Mouse (Mus musculus) lung, embryonic 15.5 days (tissue): ENCODE results near the gene Syce1l. TPM values are rescaled to one million over a fixed set of nuclear protein-coding genes. Genes with fewer than 3 reads are reported as not detected.

Source experiments
- ATAC-seq: fragments of 200-750 bp; cut with Nextera tagmentation; 2 replicates; pipeline ENCODE4 v1.8.0; 2017; ENCODE audit warnings: moderate number of reproducible peaks, borderline replicate concordance; ENCODE audit not compliant: low FRiP score, low TSS enrichment; ENCODE audit errors: extremely low read depth
- H3K27ac ChIP-seq: fragments of 300-500 bp; sonication (generic); 2 replicates; pipeline ENCODE4 v1.5.1; 2015; ENCODE audit warnings: moderate library complexity, mild to moderate bottlenecking, inconsistent platforms
- H3K27me3 ChIP-seq: fragments of 300-500 bp; sonication (generic); 2 replicates; pipeline ENCODE4 v1.6.1; 2015; ENCODE audit warnings: inconsistent platforms
- H3K36me3 ChIP-seq: fragments of 300-500 bp; sonication (generic); 2 replicates; pipeline ENCODE4 v1.6.1; 2015; ENCODE audit warnings: inconsistent platforms
- H3K4me1 ChIP-seq: fragments of 300-500 bp; sonication (generic); 2 replicates; pipeline ENCODE4 v1.6.1; 2015; ENCODE audit warnings: inconsistent platforms
- H3K4me2 ChIP-seq: fragments of 300-500 bp; sonication (generic); 2 replicates; pipeline ENCODE4 v1.6.1; 2015; ENCODE audit warnings: inconsistent platforms, mild to moderate bottlenecking, moderate library complexity
- H3K4me3 ChIP-seq: fragments of 300-500 bp; sonication (generic); 2 replicates; pipeline ENCODE4 v1.5.1; 2015; ENCODE audit warnings: mild to moderate bottlenecking, inconsistent platforms
- H3K9ac ChIP-seq: fragments of 300-500 bp; sonication (generic); 2 replicates; pipeline ENCODE4 v1.6.1; 2015; ENCODE audit warnings: inconsistent platforms
- H3K9me3 ChIP-seq: fragments of 300-500 bp; sonication (generic); 2 replicates; pipeline ENCODE4 v1.6.1; 2016; ENCODE audit warnings: inconsistent platforms
- WGBS: fragments of 180-500 bp; shearing (Covaris S2); methylation state at CpG from one replicate; pipeline ENCODE4 v1.1.7; 2015; 5-methylcytosine and 5-hydroxymethylcytosine counted together
- polyA plus RNA-seq: library from polyadenylated mRNA; unstranded; fragments of >200 nt; fragmentation: Nextera tagmentation; extraction: Ambion mirVana; gene quantifications from 2 replicates; pipeline ENCODE4 v1.2.1, GENCODE M21; 2015

Gene Syce1l
- polyA plus RNA-seq, 1 experiment from 2014 or later, result not detected

GRCm38 (mm10) chr8:113675281-113675680, 32.3 kb downstream of the Syce1l start:
- no peak overlapping the region for H3K4me2 ChIP-seq
- no peaks in the 10 kb centered on the region for H3K9me3 ChIP-seq
- no peaks in the 10 kb centered on the region for H3K36me3 ChIP-seq
- no peak overlapping the region for H3K9ac ChIP-seq
- no peaks in the 10 kb centered on the region for H3K27me3 ChIP-seq
- H3K4me3 ChIP-seq, result no peak overlapping the region
- no peak overlapping the region for H3K27ac ChIP-seq
- 31% methylated on average over 2 of the region's 2 CpGs for WGBS
- peaks cover 7% of the 10 kb centered on the region; the same call in 1 of the 2 replicates for H3K4me1 ChIP-seq
- peak; percentile 55; the same call in 1 of the 2 replicates for ATAC-seq

DNA sequence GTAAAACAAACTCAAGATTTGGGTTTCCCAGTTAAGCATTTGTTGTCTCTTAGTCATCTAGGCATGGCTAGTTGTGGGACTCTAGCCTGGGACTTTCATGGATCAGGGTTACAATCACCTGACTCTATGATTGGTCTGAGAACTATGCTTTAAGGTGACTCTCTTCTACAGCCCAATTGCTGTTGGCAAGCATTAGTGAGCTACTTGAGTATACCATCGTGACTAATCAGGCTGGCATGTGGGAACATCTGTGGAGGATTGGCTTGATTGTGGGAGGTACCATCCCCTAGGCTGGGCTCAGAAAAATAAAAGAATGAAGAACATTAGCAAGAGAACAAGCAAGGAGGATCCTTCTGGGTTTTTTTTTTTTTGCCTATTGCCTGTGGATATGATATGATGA, 33.8 kb downstream of the Syce1l start:
- ATAC-seq, result no peak
- H3K36me3 ChIP-seq, result no peaks in the 10 kb centered on the region
- 94% methylated on average over 1 of the region's 1 CpGs for WGBS
- H3K9me3 ChIP-seq, result no peaks in the 10 kb centered on the region
- no peak overlapping the region for H3K4me3 ChIP-seq
- no peak overlapping the region for H3K9ac ChIP-seq
- H3K4me1 ChIP-seq, result peaks cover 7% of the 10 kb centered on the region; the same call in 1 of the 2 replicates
- no peak overlapping the region for H3K27ac ChIP-seq
- no peaks in the 10 kb centered on the region for H3K27me3 ChIP-seq
- no peak overlapping the region for H3K4me2 ChIP-seq

- Histone ChIP-seq H3K36me3 (no peaks in the 10 kb centered on the region), H3K27ac (no peak overlapping the region), H3K9ac (no peak overlapping the region), H3K27me3 (no peaks in the 10 kb centered on the region), H3K4me1 (peaks cover 6% of the 10 kb centered on the region; the same call in 1 of the 2 replicates), H3K4me2 (no peak overlapping the region), H3K9me3 (no peaks in the 10 kb centered on the region), H3K4me3 (no peak overlapping the region)
- ATAC-seq, result no peak
- 38% methylated on average over 3 of the region's 3 CpGs for WGBS
Measured at GRCm38 (mm10) chr8:113679361-113679760, 36.3 kb downstream of the Syce1l start.

- no peaks in the 10 kb centered on the region for H3K9me3 ChIP-seq
- WGBS, result 39% methylated on average over 17 of the region's 17 CpGs
- peak overlapping the region; percentile 48 for H3K27ac ChIP-seq
- peak overlapping the region; percentile 33 for H3K4me2 ChIP-seq
- H3K36me3 ChIP-seq, result no peaks in the 10 kb centered on the region
- H3K4me3 ChIP-seq, result no peak overlapping the region
- H3K4me1 ChIP-seq, result 0 out of 2 replicates have a peak, but pooled peaks cover 9% of the 10 kb centered on the region
- H3K9ac ChIP-seq, result no peak overlapping the region
- ATAC-seq, result no peak
- H3K27me3 ChIP-seq, result no peaks in the 10 kb centered on the region
Measured at GRCm38 (mm10) chr8:113687889-113688542, 45.0 kb downstream of the Syce1l start.

DNA sequence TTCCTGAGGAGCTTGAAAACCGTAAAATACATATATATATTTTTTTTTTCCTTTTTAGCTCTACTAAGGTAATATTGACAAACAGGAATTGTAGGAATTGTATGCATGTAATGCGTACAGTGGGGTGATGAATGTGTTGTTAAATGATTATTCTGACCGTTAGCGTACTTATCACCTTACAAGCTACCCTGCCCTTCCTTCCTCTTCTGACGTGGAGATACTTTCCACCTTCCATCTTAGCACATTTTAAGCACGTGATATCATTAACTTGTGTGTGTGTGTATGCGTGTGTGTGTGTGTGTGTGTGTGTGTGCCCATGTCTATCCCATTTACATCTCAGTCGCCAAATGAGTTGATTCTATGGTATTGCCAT, 45.5 kb downstream of the Syce1l start:
- H3K4me1 ChIP-seq, result 0 out of 2 replicates have a peak, but pooled peaks cover 9% of the 10 kb centered on the region
- no peak for ATAC-seq
- no peak overlapping the region for H3K9ac ChIP-seq
- no peaks in the 10 kb centered on the region for H3K27me3 ChIP-seq
- H3K9me3 ChIP-seq, result no peaks in the 10 kb centered on the region
- peak overlapping the region; percentile 33 for H3K4me2 ChIP-seq
- WGBS, result 62% methylated on average over 8 of the region's 8 CpGs
- H3K4me3 ChIP-seq, result no peak overlapping the region
- H3K36me3 ChIP-seq, result no peaks in the 10 kb centered on the region
- H3K27ac ChIP-seq, result peak overlapping the region; percentile 48

DNA sequence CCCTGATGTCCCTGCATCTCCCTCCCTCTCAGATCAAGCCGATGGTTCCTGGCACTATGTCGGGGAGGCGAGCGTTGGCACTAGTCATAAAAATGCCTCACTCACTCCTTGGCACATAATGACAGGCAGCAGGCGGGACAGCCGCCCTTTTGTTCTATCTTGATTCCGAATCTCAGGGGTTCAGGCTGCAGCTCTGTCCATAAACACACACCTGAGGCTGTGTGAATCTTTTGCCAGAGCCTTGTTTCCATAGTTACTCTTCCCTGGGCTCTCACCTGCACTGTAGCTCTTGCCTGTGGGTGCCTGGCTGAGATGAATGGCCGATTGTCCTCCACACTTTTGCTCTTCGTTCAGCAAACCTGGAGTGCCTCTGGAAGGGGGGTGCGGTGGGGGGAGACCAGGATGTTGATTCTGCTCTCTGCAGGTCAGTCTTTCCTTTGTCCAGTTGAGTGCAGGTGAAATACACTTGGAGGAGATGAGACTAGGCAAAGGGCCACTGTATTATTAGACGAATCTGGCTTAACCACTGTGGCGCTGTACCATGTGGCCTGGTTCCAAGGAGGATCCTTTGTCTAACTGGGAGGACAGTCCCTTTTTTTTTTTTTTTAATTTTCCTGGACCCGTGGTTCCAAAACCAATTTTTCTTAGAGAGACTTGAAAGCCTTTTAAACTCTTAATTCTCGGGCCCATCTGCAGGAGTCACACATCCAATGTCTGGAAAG, 48.8 kb downstream of the Syce1l start:
- H3K4me1 ChIP-seq, result peaks cover 9% of the 10 kb centered on the region; the same call in 1 of the 2 replicates
- peak; percentile 84 for ATAC-seq
- H3K4me2 ChIP-seq, result peak overlapping the region; percentile 13; the same call in 1 of the 2 replicates
- WGBS, result 43% methylated on average over 14 of the region's 14 CpGs
- no peak overlapping the region for H3K9ac ChIP-seq
- no peaks in the 10 kb centered on the region for H3K36me3 ChIP-seq
- no peaks in the 10 kb centered on the region for H3K9me3 ChIP-seq
- H3K4me3 ChIP-seq, result no peak overlapping the region
- H3K27ac ChIP-seq, result peak overlapping the region; percentile 81
- H3K27me3 ChIP-seq, result no peaks in the 10 kb centered on the region

- WGBS, result 78% methylated on average over 7 of the region's 7 CpGs
- Histone ChIP-seq H3K4me3 (no peak overlapping the region), H3K9ac (no peak overlapping the region), H3K4me2 (no peak overlapping the region), H3K27ac (no peak overlapping the region), H3K9me3 (no peaks in the 10 kb centered on the region), H3K27me3 (no peaks in the 10 kb centered on the region), H3K4me1 (no peaks in the 10 kb centered on the region), H3K36me3 (no peaks in the 10 kb centered on the region)
- no peak for ATAC-seq
Measured at GRCm38 (mm10) chr8:113704968-113705367, 62.0 kb downstream of the Syce1l start.

Other genes starting within 250 kb of the Syce1l start
- gene Mon1b, start 7.6 kb upstream of the Syce1l start, polyA plus RNA-seq, result 7.7 and 8.0 TPM in 2 replicates
- 10.6 and 10.7 TPM in 2 replicates for gene Adamts18, start 205.5 kb downstream of the Syce1l start, polyA plus RNA-seq